Mouse (Mus musculus) cortical plate, adult 2 months (tissue): ENCODE data around the gene Tor4a. TPM values are rescaled to one million over a fixed set of nuclear protein-coding genes. Genes with fewer than 3 reads are reported as not detected.

Source experiments
- H3K27ac ChIP-seq: fragments of 200-500 bp; 2 replicates; pipeline ENCODE4 v1.5.1; 2012; ENCODE audit warnings: low read length, control low read depth, inconsistent platforms; ENCODE audit not compliant: insufficient read depth
- H3K4me1 ChIP-seq: fragments of 200-500 bp; 2 replicates; pipeline ENCODE4 v1.6.1; 2011; ENCODE audit warnings: low read length; ENCODE audit not compliant: control insufficient read depth, insufficient read depth
- H3K4me3 ChIP-seq: fragments of 200-500 bp; 2 replicates; pipeline ENCODE4 v1.5.1; 2011; ENCODE audit warnings: mild to moderate bottlenecking, low read length, control low read depth; ENCODE audit not compliant: insufficient read depth
- CTCF ChIP-seq: fragments of 200-500 bp; IDR thresholded peaks from 2 replicates; pipeline ENCODE4 v1.5.1; 2011; ENCODE audit warnings: mild to moderate bottlenecking, control low read depth, low read length; ENCODE audit not compliant: insufficient read depth; ENCODE audit errors: extremely low read depth
- POLR2A ChIP-seq: fragments of 200-500 bp; IDR thresholded peaks from 2 replicates; pipeline ENCODE4 v1.6.1; 2011; ENCODE audit warnings: mild to moderate bottlenecking, low read length, control low read depth; ENCODE audit not compliant: insufficient read depth; ENCODE audit errors: extremely low read depth
- polyA plus RNA-seq: library from polyadenylated mRNA; depleted of rRNA; stranded (reverse); fragments of >200 nt; gene quantifications from 2 replicates; pipeline ENCODE4 v1.2.3, GENCODE M21; 2012

Gene Tor4a
- polyA plus RNA-seq, 1 experiment = 2.5 TPM

- Histone ChIP-seq H3K4me1 (peaks cover 5% of the 10 kb centered on the region; the same call in 1 of the 2 replicates), H3K4me3 (no peak within 1 kb of the TSS), H3K27ac (no peak within 1 kb of the TSS)
- TF ChIP-seq CTCF (no peak), POLR2A (no peak)
Measured at GRCm38 (mm10) chr2:25214444-25214843, 17.8 kb upstream of the Tor4a start, which contains the start of gene Stpg3. Gene Stpg3, minus strand, starts transcription at chr2:25214637.

DNA sequence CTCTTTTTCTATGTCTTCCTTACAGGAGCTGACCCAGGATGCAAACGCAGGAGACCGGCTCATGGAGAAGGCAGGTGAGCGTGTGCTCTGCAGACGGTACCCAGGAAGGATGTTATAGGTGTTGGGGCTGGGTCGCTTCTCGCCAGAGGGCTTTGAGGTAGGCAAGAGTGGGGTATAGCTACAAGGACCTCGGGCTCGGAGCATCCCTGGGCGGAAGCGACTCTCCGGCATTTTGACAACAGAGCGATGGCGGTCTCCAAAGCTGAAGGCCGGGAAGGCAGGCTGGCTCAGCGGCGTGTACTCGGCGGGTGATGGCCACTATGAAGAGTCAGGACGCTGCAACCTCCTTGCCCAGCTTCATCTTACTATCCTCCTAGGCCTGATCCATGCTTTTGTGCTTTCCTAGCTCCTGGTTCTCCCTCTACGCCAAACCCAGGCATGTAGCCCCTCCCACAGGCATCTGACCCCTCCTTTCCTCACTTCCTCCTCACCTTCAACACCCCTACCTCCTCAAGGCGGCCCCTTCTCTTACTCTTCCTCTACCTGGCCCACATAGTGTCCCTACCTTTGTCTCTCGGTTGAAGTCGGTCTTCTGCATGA lies 16.7 kb upstream of the Tor4a start:
- TF ChIP-seq CTCF = no peak
- no peak for TF ChIP-seq POLR2A
- H3K27ac ChIP-seq = no peak overlapping the region
- H3K4me1 ChIP-seq = peaks cover 8% of the 10 kb centered on the region; the same call in 1 of the 2 replicates
- no peak overlapping the region for H3K4me3 ChIP-seq

- TF ChIP-seq POLR2A (peak; percentile 60; the same call in 1 of the 2 replicates), CTCF (no peak)
- H3K4me1 ChIP-seq = peaks cover 8% of the 10 kb centered on the region; the same call in 1 of the 2 replicates
- peak within 1 kb of the TSS; percentile 99 for H3K4me3 ChIP-seq
- H3K27ac ChIP-seq = peak within 1 kb of the TSS; percentile 75
Measured at GRCm38 (mm10) chr2:25211121-25211670, 14.5 kb upstream of the Tor4a start, which contains the start of gene Nelfb. Gene Nelfb, minus strand, starts transcription at chr2:25211489.

DNA sequence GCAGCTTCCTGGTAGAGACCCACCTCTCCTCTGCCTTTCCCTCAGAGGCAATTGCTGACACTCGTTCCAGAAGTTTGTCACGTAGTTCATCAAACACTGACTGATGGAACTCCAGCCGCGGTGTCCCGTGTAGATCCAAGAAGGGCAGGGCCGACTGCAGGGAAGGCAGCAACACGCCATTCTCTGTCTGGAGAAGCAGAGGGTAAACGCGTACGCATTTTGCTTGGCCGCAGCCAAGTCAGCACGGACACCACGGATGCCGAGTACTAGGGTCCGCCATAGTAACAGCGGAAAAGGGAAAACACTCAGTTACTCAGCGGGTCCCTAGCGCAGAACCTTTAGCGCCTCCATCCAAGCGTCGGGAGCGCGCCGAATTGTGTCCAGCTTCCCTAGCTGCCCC lies 14.0 kb upstream of the Tor4a start:
- Histone ChIP-seq H3K27ac (peak overlapping the region; percentile 75), H3K4me1 (peaks cover 8% of the 10 kb centered on the region; the same call in 1 of the 2 replicates), H3K4me3 (peak overlapping the region; percentile 99)
- TF ChIP-seq POLR2A = peak; percentile 17; the same call in 1 of the 2 replicates
- no peak for TF ChIP-seq CTCF

DNA sequence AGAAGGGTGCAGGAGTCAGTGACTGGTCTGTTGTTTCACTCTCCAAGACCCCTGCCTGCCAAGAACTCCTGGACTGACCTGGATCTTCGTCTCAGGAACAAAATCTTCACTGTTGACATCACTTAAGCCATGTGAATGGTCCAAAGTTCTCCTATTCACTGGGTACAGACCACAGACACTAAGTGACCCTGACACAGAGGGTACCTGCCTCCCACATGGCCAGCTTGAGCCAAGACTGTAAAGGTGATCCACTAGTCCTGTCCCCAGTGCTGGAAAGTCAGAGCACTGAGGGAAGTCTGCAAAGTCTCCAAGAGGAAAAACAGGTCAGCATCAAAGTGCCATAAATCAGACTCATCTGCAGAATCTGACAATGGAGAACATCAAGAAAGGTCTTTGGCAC lies 10.9 kb upstream of the Tor4a start:
- no peak overlapping the region for H3K4me3 ChIP-seq
- H3K27ac ChIP-seq = no peak overlapping the region
- H3K4me1 ChIP-seq = peaks cover 8% of the 10 kb centered on the region; the same call in 1 of the 2 replicates
- TF ChIP-seq POLR2A = no peak
- no peak for TF ChIP-seq CTCF

GRCm38 (mm10) chr2:25203631-25204214 lies 7.0 kb upstream of the Tor4a start:
- TF ChIP-seq POLR2A = no peak
- TF ChIP-seq CTCF = no peak
- Histone ChIP-seq H3K4me1 (no peaks in the 10 kb centered on the region), H3K4me3 (no peak overlapping the region), H3K27ac (no peak overlapping the region)

- H3K4me1 ChIP-seq = no peaks in the 10 kb centered on the region
- no peak for TF ChIP-seq POLR2A
- no peak for TF ChIP-seq CTCF
- no peak overlapping the region for H3K27ac ChIP-seq
- H3K4me3 ChIP-seq = no peak overlapping the region
Measured at GRCm38 (mm10) chr2:25200631-25201030, 3.9 kb upstream of the Tor4a start.

- Histone ChIP-seq H3K27ac (no peak overlapping the region), H3K4me3 (no peak overlapping the region), H3K4me1 (no peaks in the 10 kb centered on the region)
- TF ChIP-seq CTCF (no peak), POLR2A (no peak)
Measured at GRCm38 (mm10) chr2:25197946-25198345, 1.3 kb upstream of the Tor4a start.

GRCm38 (mm10) chr2:25197191-25197590 lies 505 bp upstream of the Tor4a start:
- Histone ChIP-seq H3K27ac (no peak overlapping the region), H3K4me1 (no peaks in the 10 kb centered on the region)
- TF ChIP-seq POLR2A = no peak
- TF ChIP-seq CTCF = no peak

More at GRCm38 (mm10) chr2:25197191-25197590, 505 bp upstream of the Tor4a start:
- H3K4me3 ChIP-seq = no peak overlapping the region
